Comparison of ENCODE assay signal across 2 mouse cellular contexts in genomic region chr8:119374716-119375115, GRCm38 (mm10). TPM values are rescaled to one million over a fixed set of nuclear protein-coding genes. Genes with fewer than 3 reads are reported as not detected.
"Had no signal": no experiment of that assay in that cellular context is flagged by ENCODE, and none has a peak within 500 bp of the region (broad histone marks: within the 10 kb centered on the region; RNA-seq: fewer than 3 reads in every experiment).

No protein-coding gene starts in this region.

RNA-seq across cellular contexts. Expression of gene Osgin1, which starts 59.2 kb away (rescaled TPM):
- total RNA-seq: common myeloid progenitor, adult 5-6 weeks; forebrain, postnatal 0 days had no signal
